Mouse (Mus musculus) kidney, embryonic 14.5 days (tissue): ENCODE results near the gene Slc2a3. TPM values are rescaled to one million over a fixed set of nuclear protein-coding genes. Genes with fewer than 3 reads are reported as not detected.
"Not testable (repeated sequence)": the region's sequence is repeated elsewhere in the genome, so short reads cannot be mapped to it uniquely, and the experiment has no call there.

Source experiments
- ATAC-seq: fragments of 200-750 bp; cut with Nextera tagmentation; 2 replicates; pipeline ENCODE4 v1.8.0; 2017; ENCODE audit warnings: moderate number of reproducible peaks, mild to moderate bottlenecking, moderate TSS enrichment, moderate library complexity; ENCODE audit not compliant: low FRiP score, low TSS enrichment
- H3K27ac ChIP-seq: fragments of 300-500 bp; sonication (generic); 2 replicates; pipeline ENCODE4 v1.5.1; 2014; ENCODE audit warnings: low read depth, mild to moderate bottlenecking, low read length, moderate library complexity, mixed read lengths
- H3K27me3 ChIP-seq: fragments of 300-500 bp; sonication (generic); 2 replicates; pipeline ENCODE4 v1.6.1; 2014; ENCODE audit warnings: mild to moderate bottlenecking, low read length; ENCODE audit not compliant: control insufficient read depth, insufficient read depth
- H3K36me3 ChIP-seq: fragments of 300-500 bp; sonication (generic); 2 replicates; pipeline ENCODE4 v1.6.1; 2014; ENCODE audit warnings: low read length, mixed read lengths; ENCODE audit not compliant: control insufficient read depth, insufficient read depth
- H3K4me1 ChIP-seq: fragments of 300-500 bp; sonication (generic); 2 replicates; pipeline ENCODE4 v1.6.1; 2014; ENCODE audit warnings: low read length, mixed read lengths; ENCODE audit not compliant: control insufficient read depth, insufficient read depth
- H3K4me2 ChIP-seq: fragments of 300-500 bp; sonication (generic); replicated peaks from 2 replicates; pipeline ENCODE4 v1.6.1; 2014; ENCODE audit warnings: low read depth, mild to moderate bottlenecking, low read length
- H3K4me3 ChIP-seq: fragments of 300-500 bp; sonication (generic); 2 replicates; pipeline ENCODE4 v1.5.1; 2014; ENCODE audit warnings: mild to moderate bottlenecking, low read length
- H3K9ac ChIP-seq: fragments of 300-500 bp; sonication (generic); 2 replicates; pipeline ENCODE4 v1.6.1; 2014; ENCODE audit warnings: low read depth, mild to moderate bottlenecking, low read length, moderate library complexity
- H3K9me3 ChIP-seq: fragments of 300-500 bp; sonication (generic); 2 replicates; pipeline ENCODE4 v1.6.1; 2016; ENCODE audit warnings: low read length; ENCODE audit not compliant: control insufficient read depth
- WGBS: fragments of 180-500 bp; shearing (Covaris S2); extraction: QIAGEN DNeasy Blood & Tissue Kit; methylation state at CpG from one replicate; pipeline ENCODE4 v1.1.7; 2014; 5-methylcytosine and 5-hydroxymethylcytosine counted together
- polyA plus RNA-seq: library from polyadenylated mRNA; unstranded; fragments of >200 nt; fragmentation: Nextera tagmentation; extraction: Ambion mirVana; gene quantifications from 2 replicates; pipeline ENCODE4 v1.2.1, GENCODE M21; 2014

The Slc2a3 gene
- polyA plus RNA-seq, 1 experiment from 2014 or later: 5.8 TPM

DNA sequence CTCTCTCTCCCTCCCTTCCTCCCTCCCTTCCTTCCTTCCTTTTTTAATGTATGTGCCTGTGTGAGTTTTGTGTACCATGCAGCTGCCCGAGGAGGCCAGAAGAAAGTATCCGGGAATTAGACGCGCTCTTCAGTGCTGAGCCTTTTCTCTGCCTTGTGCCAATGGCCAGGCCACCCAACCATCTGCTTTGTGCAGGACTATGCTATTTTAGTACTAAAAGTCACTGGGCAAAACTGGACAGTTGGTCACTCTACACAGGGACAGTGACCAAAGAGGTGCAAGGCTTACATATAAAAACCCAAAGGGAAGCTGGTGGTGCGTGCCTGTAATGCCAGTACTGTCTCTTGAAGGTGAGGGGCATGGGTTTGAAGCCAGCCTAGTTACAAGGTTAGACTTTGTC lies 33.2 kb downstream of the Slc2a3 start:
- no peak for ATAC-seq
- Histone ChIP-seq H3K9me3 (no peaks in the 10 kb centered on the region), H3K4me1 (0 out of 2 replicates have a peak, but pooled peaks cover 5% of the 10 kb centered on the region), H3K4me3 (no peak overlapping the region), H3K9ac (no peak overlapping the region), H3K27me3 (peaks cover 20% of the 10 kb centered on the region), H3K27ac (no peak overlapping the region), H3K4me2 (no peak overlapping the region), H3K36me3 (no peaks in the 10 kb centered on the region)
- WGBS: 75% methylated on average over 5 of the region's 5 CpGs

DNA sequence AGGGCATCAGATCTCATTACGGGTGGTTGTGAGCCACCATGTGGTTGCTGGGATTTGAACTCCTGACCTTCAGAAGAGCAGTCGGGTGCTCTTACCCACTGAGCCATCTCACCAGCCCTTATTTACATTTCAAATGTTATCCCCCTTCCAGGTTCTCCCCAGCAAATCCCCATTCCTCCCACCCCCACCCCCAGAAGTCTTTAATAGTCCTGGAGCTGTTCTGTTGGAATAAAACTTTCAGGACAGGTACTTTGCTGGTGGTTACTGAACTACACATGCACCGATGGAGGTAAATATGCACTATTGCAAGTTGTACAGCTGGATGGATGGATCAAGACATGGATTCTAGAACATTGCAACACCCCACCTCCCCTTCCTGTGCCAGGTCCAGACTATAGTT lies 34.4 kb downstream of the Slc2a3 start:
- H3K27me3 ChIP-seq: peaks cover 25% of the 10 kb centered on the region
- ATAC-seq, H3K9me3 ChIP-seq, H3K9ac ChIP-seq, H3K4me1 ChIP-seq, H3K4me2 ChIP-seq, H3K27ac ChIP-seq, H3K36me3 ChIP-seq, H3K4me3 ChIP-seq: not testable (repeated sequence)
- 66% methylated on average over 3 of the region's 3 CpGs for WGBS

DNA sequence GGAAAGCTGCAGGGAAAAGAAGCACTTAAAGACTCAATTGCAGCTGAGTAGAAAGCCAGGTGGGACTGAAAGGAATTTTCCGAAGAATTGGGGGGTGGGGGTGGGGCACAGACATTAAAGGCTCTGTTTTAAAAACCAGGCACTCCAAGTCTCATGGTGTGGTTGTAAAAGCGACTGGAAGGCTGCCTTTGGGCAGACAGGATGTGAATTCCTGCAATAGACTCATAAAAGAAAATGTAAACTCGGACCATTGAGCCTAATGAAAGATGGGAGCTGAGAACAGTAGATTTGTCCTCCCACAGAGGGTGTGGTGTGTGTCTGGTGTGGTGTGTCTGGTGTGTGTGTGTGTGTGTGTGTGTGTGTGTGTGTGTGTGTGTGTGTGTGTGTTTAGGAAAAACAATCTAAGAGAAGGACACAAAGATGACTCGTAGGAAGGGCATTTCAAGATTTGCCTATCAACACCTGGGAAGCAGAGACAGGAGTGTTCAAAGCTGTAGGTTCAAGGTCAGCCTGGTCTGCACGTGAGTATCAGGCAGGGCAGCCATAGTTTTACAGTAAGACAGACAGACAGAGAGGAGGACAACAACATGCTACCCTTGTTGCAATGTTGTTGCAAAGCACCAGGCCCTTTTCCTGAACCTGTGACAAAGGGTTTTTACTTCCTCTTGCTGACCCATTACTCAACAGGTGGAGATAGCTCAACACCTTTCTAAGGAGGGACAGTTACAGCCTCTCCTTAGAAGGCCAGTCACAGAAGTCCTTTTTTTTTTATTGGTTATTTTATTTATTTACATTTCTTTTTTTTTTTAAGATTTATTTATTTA lies 35.1 kb downstream of the Slc2a3 start:
- Histone ChIP-seq H3K36me3 (no peaks in the 10 kb centered on the region), H3K4me3 (no peak overlapping the region), H3K9ac (no peak overlapping the region), H3K4me2 (no peak overlapping the region), H3K9me3 (no peaks in the 10 kb centered on the region), H3K27me3 (peaks cover 25% of the 10 kb centered on the region), H3K4me1 (0 out of 2 replicates have a peak, but pooled peaks cover 5% of the 10 kb centered on the region), H3K27ac (no peak overlapping the region)
- no peak for ATAC-seq
- WGBS: 11% methylated on average over 5 of the region's 5 CpGs

DNA sequence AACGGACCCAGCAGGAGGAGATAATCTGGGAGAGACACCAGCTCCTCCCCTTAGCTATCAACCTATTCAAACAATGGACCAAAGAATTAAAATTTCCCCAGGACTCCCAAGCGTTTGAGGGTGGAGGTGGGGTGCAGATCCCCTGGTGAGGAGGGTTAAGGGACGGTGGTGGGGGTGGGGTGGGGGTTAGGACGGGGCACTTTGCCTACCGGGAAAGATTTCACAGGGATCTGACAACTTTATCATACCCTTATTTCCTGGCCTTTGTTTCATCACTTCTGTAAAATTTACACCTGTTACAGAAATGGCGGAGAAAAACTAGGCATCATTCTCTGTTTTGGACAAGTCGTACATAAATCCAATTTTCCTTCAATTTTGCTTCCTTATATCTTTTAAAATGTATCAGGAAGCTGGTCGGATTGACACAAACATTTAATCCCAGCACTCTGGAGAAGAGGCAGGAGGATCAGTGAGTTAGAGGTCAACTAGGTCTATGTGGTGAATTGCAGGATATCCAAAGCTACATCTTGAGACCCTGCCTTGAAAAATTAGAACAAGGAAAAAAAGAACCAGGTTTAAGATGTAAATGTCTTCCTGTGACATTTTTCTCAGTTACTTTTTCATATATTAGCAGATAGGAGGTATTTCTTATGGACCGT lies 36.0 kb downstream of the Slc2a3 start:
- H3K27ac ChIP-seq: no peak overlapping the region
- H3K27me3 ChIP-seq: peaks cover 25% of the 10 kb centered on the region
- WGBS: 6% methylated on average over 9 of the region's 9 CpGs
- H3K4me2 ChIP-seq: peak overlapping the region; percentile 98
- H3K4me3 ChIP-seq: peak overlapping the region; percentile 41
- H3K4me1 ChIP-seq: 0 out of 2 replicates have a peak, but pooled peaks cover 5% of the 10 kb centered on the region
- H3K9ac ChIP-seq: no peak overlapping the region
- H3K36me3 ChIP-seq: no peaks in the 10 kb centered on the region
- ATAC-seq: no peak
- no peaks in the 10 kb centered on the region for H3K9me3 ChIP-seq

DNA sequence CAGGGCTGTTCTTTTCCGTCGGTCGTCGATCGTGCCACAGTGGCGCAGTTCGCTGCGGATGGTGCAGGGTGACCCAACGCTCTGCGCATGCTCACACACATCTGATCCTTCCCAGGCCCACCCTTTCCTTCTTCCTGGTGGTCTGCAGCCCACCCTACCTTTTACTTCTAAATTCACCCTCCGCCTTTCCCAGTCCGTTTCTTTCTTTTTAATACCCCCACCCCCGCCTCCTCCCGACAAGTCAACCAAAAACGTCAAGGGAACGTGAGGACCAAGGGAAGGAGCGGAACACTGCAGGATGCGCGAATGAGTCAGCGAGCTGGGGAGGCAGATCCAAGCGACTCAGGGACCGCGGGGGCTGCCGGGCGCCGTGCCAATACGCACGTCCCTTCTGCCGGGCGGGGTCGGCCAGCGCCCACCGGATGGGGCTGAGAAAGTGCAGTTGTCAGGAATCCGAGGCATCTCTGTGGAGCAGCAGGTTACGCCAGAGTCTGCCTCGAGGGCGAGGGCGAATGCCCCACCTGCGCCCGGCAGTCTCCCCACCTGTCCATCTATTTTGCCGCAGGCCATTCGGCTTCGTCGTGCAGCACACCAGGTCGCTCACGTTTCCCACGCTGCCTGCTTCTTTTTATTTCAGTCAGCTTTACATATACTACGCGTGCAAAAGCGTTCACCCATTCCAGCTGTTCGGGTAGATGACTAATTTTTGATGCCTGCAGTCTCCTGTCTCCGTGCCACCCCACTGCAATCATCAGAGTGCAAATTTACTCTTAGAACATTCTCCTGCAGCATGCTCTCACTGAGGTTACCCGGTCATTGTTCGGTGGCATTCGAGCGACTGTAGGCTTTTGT lies 36.8 kb downstream of the Slc2a3 start:
- Histone ChIP-seq H3K4me2 (peak overlapping the region; percentile 98), H3K9me3 (no peaks in the 10 kb centered on the region), H3K4me3 (peak overlapping the region; percentile 41), H3K27ac (no peak overlapping the region), H3K27me3 (peaks cover 25% of the 10 kb centered on the region), H3K36me3 (no peaks in the 10 kb centered on the region), H3K9ac (peak overlapping the region; percentile 37), H3K4me1 (0 out of 2 replicates have a peak, but pooled peaks cover 5% of the 10 kb centered on the region)
- peak; percentile 65 for ATAC-seq
- WGBS: under 1% methylated on average over 56 of the region's 56 CpGs

DNA sequence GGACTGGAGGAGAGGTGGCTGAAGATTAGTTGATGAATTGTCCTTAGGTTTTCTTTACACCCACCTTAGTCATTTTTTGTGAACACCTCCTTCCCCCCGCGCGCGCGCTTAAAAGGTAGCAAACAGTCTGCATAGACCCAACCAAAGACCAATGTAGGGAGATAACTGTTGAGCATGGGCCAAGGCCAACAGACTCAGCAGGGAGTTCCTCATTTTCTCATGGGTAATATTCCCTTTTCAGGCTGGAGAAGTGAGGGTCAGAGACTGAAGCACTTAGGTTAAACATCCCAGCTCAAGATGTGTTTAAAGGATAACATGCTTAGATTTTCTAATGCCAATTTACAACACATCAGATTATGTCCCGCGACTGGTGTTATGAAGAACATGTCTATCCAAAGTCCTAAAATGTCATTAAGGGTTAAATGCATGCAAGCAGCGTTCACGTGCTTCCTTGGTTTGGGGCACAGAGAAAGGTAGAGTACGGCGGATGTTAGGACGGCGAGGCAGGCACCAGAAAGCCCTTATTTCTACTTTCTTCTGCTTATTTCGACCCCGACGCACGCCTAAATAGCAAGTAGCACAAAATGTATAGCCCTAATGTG lies 37.5 kb downstream of the Slc2a3 start:
- H3K27me3 ChIP-seq: peaks cover 25% of the 10 kb centered on the region
- no peak overlapping the region for H3K27ac ChIP-seq
- 33% methylated on average over 17 of the region's 17 CpGs for WGBS
- H3K9me3 ChIP-seq: no peaks in the 10 kb centered on the region
- H3K9ac ChIP-seq: peak overlapping the region; percentile 37; the same call in 1 of the 2 replicates
- no peak for ATAC-seq
- H3K4me2 ChIP-seq: peak overlapping the region; percentile 98
- peak overlapping the region; percentile 41 for H3K4me3 ChIP-seq
- 0 out of 2 replicates have a peak, but pooled peaks cover 5% of the 10 kb centered on the region for H3K4me1 ChIP-seq
- H3K36me3 ChIP-seq: no peaks in the 10 kb centered on the region

DNA sequence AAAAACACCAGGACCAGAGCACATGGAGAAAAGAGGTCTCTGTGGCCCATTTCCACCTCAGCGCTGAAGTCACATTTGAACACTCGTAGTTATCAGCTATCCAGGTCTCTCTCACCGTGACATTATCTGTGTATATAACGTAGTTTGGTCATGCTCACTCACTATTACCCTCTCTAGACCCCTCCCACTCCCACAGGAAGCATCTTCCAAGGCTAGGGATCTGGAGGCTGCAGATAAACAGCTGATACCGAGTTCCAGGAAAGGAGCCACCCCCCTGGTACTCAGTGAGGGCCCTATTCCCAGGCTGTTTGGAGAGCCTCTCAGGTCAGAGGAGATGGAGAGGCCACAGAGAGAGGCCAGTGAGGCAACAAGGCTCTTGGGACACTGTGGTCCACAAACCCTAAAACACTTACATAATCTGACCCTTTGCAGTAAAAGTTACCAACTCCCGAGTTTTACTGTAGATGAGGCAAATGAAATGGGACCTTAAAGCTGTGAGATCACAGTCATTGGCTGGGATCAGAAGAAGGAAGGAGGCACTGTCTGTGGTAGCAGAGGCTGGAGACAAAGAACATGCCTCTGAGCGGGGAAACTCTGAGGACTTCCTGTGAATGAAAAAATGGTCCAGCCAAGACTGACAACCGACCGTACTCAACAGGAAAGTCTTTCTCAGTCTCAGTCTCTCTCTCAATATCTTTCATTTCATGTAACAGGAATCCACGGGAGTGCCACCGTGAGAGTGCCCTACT lies 38.3 kb downstream of the Slc2a3 start:
- Histone ChIP-seq H3K9ac (no peak overlapping the region), H3K4me3 (no peak overlapping the region), H3K27ac (no peak overlapping the region), H3K9me3 (no peaks in the 10 kb centered on the region), H3K4me2 (no peak overlapping the region), H3K27me3 (peaks cover 25% of the 10 kb centered on the region), H3K36me3 (no peaks in the 10 kb centered on the region), H3K4me1 (0 out of 2 replicates have a peak, but pooled peaks cover 5% of the 10 kb centered on the region)
- 63% methylated on average over 11 of the region's 11 CpGs for WGBS
- no peak for ATAC-seq

DNA sequence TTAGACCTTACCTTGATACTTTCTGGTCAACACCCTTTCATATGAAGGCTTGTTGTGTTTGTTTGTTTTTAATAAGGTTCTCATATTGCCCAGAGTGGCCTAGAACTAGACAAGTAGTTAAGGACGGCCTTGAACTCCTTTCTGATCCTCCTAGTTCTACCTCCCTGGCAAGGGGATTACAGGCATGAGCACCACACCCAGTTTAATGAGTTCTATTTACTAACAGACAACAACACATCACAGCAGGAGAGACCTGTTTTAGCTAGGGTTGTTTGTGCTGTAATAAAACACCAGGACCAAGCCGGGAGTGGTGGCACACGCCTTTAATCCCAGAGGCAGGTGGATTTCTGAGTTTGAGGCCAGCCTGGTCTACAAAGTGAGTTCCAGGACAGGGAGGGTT lies 39.0 kb downstream of the Slc2a3 start:
- no peaks in the 10 kb centered on the region for H3K36me3 ChIP-seq
- no peak overlapping the region for H3K27ac ChIP-seq
- ATAC-seq: no peak
- 0 out of 2 replicates have a peak, but pooled peaks cover 5% of the 10 kb centered on the region for H3K4me1 ChIP-seq
- H3K4me3 ChIP-seq: no peak overlapping the region
- no peak overlapping the region for H3K4me2 ChIP-seq
- no peaks in the 10 kb centered on the region for H3K9me3 ChIP-seq
- H3K27me3 ChIP-seq: peaks cover 25% of the 10 kb centered on the region
- 62% methylated on average over 3 of the region's 3 CpGs for WGBS
- H3K9ac ChIP-seq: no peak overlapping the region
